Mouse (Mus musculus) cortical plate, adult 2 months (tissue): ENCODE data around the gene Acot5.
"Not testable (repeated sequence)": the region's sequence is repeated elsewhere in the genome, so short reads cannot be mapped to it uniquely, and the experiment has no call there.

Source experiments
- CTCF ChIP-seq: fragments of 200-500 bp; IDR thresholded peaks from 2 replicates; pipeline ENCODE4 v1.5.1; 2011; ENCODE audit warnings: mild to moderate bottlenecking, control low read depth, low read length; ENCODE audit not compliant: insufficient read depth; ENCODE audit errors: extremely low read depth
- POLR2A ChIP-seq: fragments of 200-500 bp; IDR thresholded peaks from 2 replicates; pipeline ENCODE4 v1.6.1; 2011; ENCODE audit warnings: mild to moderate bottlenecking, low read length, control low read depth; ENCODE audit not compliant: insufficient read depth; ENCODE audit errors: extremely low read depth

- TF ChIP-seq CTCF, POLR2A: not testable (repeated sequence)
These were observed 30.9 kb upstream of the Acot5 start, which contains the start of gene Acot4 for GRCm38 (mm10) chr12:84038241-84038640.
